8 mouse cellular contexts compared by ENCODE assay signal in the genomic region with DNA sequence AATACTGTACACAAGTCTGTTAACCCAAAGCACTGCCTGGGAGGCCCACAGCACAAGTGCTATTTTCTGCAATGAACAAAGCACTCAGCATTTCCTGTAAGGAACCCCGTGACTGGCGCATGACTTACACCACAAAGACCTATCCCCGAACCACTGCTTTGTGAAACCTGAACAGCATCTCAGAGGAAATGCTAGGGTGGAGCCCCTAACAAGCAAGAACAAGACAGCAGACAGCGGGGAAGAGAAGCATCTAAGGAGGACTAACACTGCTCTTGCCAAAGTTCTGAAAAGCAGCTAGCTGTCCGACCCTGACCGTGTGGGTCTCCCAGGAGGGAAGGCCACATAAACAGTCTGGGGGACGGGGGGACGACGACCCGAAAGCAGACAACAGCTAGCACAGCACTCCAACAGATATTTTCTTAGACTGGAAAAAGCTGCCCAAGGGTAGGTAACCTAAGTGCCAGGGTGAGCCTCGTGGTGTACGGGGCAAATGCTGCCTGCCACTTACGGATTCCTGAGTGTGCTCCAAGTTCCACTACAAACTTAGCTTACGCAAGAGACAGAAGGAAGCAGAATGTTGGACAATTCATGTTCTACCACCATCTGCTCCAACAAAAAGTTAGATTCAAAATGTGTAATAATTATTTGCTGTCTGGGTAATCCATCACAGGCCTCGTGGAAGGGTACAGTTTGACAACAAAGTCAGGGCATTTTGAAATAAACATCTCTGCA. TPM values are rescaled to one million over a fixed set of nuclear protein-coding genes. Genes with fewer than 3 reads are reported as not detected.
DNase-seq lines count a peak whose midpoint lies in the region; ATAC-seq and TF ChIP-seq lines count a peak whose summit lies in the region.

No protein-coding gene starts in this region.

- no peak for TF ChIP-seq POLR2A in testis, adult 2 months (IDR thresholded peaks at IDR 0.05; ENCODE audit: control insufficient read depth, low read depth, low read length)

- WGBS in embryonic facial prominence, embryonic 15.5 days = 34% methylated on average over 15 of the region's 15 CpGs
- WGBS in hindbrain, embryonic 13.5 days = 72% methylated on average over 15 of the region's 15 CpGs
- WGBS in limb, embryonic 15.5 days = 60% methylated on average over 15 of the region's 15 CpGs
- 75% methylated on average over 15 of the region's 15 CpGs for WGBS in neural tube, embryonic 15.5 days

- no peaks in the 10 kb centered on the region for H3K9me3 ChIP-seq in embryonic facial prominence, embryonic 15.5 days (replicated peaks)
- no peaks in the 10 kb centered on the region for H3K9me3 ChIP-seq in hindbrain, embryonic 13.5 days
- H3K9me3 ChIP-seq in limb, embryonic 15.5 days = no peaks in the 10 kb centered on the region
- H3K9me3 ChIP-seq in neural tube, embryonic 15.5 days (replicated peaks) = no peaks in the 10 kb centered on the region

- H3K4me3 ChIP-seq in testis, adult 2 months (ENCODE audit: control insufficient read depth, low read depth, low read length) = no peak overlapping the region
- H3K4me3 ChIP-seq in embryonic facial prominence, embryonic 15.5 days (replicated peaks) = no peak overlapping the region
- no peak overlapping the region for H3K4me3 ChIP-seq in hindbrain, embryonic 13.5 days
- no peak overlapping the region for H3K4me3 ChIP-seq in limb, embryonic 15.5 days
- no peak overlapping the region for H3K4me3 ChIP-seq in neural tube, embryonic 15.5 days (replicated peaks)

- no peaks in the 10 kb centered on the region for H3K36me3 ChIP-seq in testis, adult 2 months (ENCODE audit: control insufficient read depth, insufficient read depth, low read length)
- peaks cover 11% of the 10 kb centered on the region for H3K36me3 ChIP-seq in embryonic facial prominence, embryonic 15.5 days
- H3K36me3 ChIP-seq in hindbrain, embryonic 13.5 days = no peaks in the 10 kb centered on the region
- H3K36me3 ChIP-seq in limb, embryonic 15.5 days = peaks cover 10% of the 10 kb centered on the region; the same call in 1 of the 2 replicates
- H3K36me3 ChIP-seq in neural tube, embryonic 15.5 days = no peaks in the 10 kb centered on the region

- TF ChIP-seq CTCF in testis, adult 2 months (IDR thresholded peaks at IDR 0.05; ENCODE audit: control insufficient read depth, insufficient read depth, insufficient replicate concordance, low read depth, low read length) = no peak

- H3K27ac ChIP-seq in testis, adult 2 months (ENCODE audit: control insufficient read depth, insufficient read depth, low read depth, low read length) = peak overlapping the region; percentile 63; the same call in 1 of the 2 replicates
- peak overlapping the region; percentile 84 for H3K27ac ChIP-seq in embryonic facial prominence, embryonic 15.5 days (replicated peaks)
- peak overlapping the region; percentile 64; the same call in 1 of the 2 replicates for H3K27ac ChIP-seq in hindbrain, embryonic 13.5 days
- H3K27ac ChIP-seq in limb, embryonic 15.5 days = peak overlapping the region; percentile 74
- H3K27ac ChIP-seq in neural tube, embryonic 15.5 days (replicated peaks) = peak overlapping the region; percentile 48; the same call in 1 of the 2 replicates

- no peaks in the 10 kb centered on the region for H3K27me3 ChIP-seq in testis, adult 2 months (ENCODE audit: control insufficient read depth, insufficient read depth, low read length)
- H3K27me3 ChIP-seq in embryonic facial prominence, embryonic 15.5 days = no peaks in the 10 kb centered on the region
- no peaks in the 10 kb centered on the region for H3K27me3 ChIP-seq in hindbrain, embryonic 13.5 days
- H3K27me3 ChIP-seq in limb, embryonic 15.5 days = no peaks in the 10 kb centered on the region
- no peaks in the 10 kb centered on the region for H3K27me3 ChIP-seq in neural tube, embryonic 15.5 days (replicated peaks)

- ATAC-seq in embryonic facial prominence, embryonic 15.5 days (ENCODE audit: insufficient number of reproducible peaks, low FRiP score, low TSS enrichment, low read depth) = peak; percentile 59
- no peak for ATAC-seq in hindbrain, embryonic 13.5 days (ENCODE audit: low FRiP score)
- ATAC-seq in limb, embryonic 15.5 days (ENCODE audit: insufficient number of reproducible peaks, low FRiP score, low TSS enrichment, low read depth) = no peak
- no peak for ATAC-seq in neural tube, embryonic 15.5 days (ENCODE audit: low FRiP score)

- H3K4me1 ChIP-seq in testis, adult 2 months (ENCODE audit: control insufficient read depth, insufficient read depth, low read length) = peaks cover 8% of the 10 kb centered on the region
- peaks cover 20% of the 10 kb centered on the region for H3K4me1 ChIP-seq in embryonic facial prominence, embryonic 15.5 days
- 0 out of 2 replicates have a peak, but pooled peaks cover 4% of the 10 kb centered on the region for H3K4me1 ChIP-seq in hindbrain, embryonic 13.5 days (replicated peaks)
- H3K4me1 ChIP-seq in limb, embryonic 15.5 days = peaks cover 20% of the 10 kb centered on the region
- no peaks in the 10 kb centered on the region for H3K4me1 ChIP-seq in neural tube, embryonic 15.5 days

- H3K4me2 ChIP-seq in embryonic facial prominence, embryonic 15.5 days (replicated peaks) = 0 out of 2 replicates have a peak overlapping the region, but pooled peaks have one; percentile 10
- H3K4me2 ChIP-seq in hindbrain, embryonic 13.5 days = no peak overlapping the region
- no peak overlapping the region for H3K4me2 ChIP-seq in limb, embryonic 15.5 days
- no peak overlapping the region for H3K4me2 ChIP-seq in neural tube, embryonic 15.5 days

- no peak for DNase-seq in testis, postnatal 14 days (ENCODE audit: low spot score)
- no peak for DNase-seq in cerebellum, adult 9-11 months
- DNase-seq in embryo, embryonic 9.5 days (ENCODE audit: extremely low spot score) = no peak

- H3K9ac ChIP-seq in embryonic facial prominence, embryonic 15.5 days = no peak overlapping the region
- no peak overlapping the region for H3K9ac ChIP-seq in hindbrain, embryonic 13.5 days
- no peak overlapping the region for H3K9ac ChIP-seq in limb, embryonic 15.5 days
- H3K9ac ChIP-seq in neural tube, embryonic 15.5 days (replicated peaks) = no peak overlapping the region

RNA-seq across cellular contexts. Expression of a gene that starts 21.3 kb away (rescaled TPM):
- 11.5 and 14.0 TPM in 2 replicates for polyA plus RNA-seq in testis, adult 2 months (2012; rRNA removed)
- 50.7 and 56.1 TPM in 2 replicates for polyA plus RNA-seq in embryonic facial prominence, embryonic 15.5 days (2015; fragmentation: Nextera tagmentation; extraction: Ambion mirVana)
- 12.9 and 13.6 TPM in 2 replicates for polyA plus RNA-seq in hindbrain, embryonic 13.5 days (2015; fragmentation: Nextera tagmentation; extraction: Ambion mirVana)
- polyA plus RNA-seq in limb, embryonic 15.5 days (2015; fragmentation: Nextera tagmentation; extraction: Ambion mirVana) = 40.7 and 45.2 TPM in 2 replicates
- 12.1 and 23.3 TPM in 2 replicates for polyA plus RNA-seq in neural tube, embryonic 15.5 days (2015; fragmentation: Nextera tagmentation; extraction: Ambion mirVana)

RNA-seq across cellular contexts. Expression of a gene that starts 24.1 kb away (rescaled TPM):
- polyA plus RNA-seq in testis, adult 2 months (2012; rRNA removed) = 42.0 and 60.0 TPM in 2 replicates
- polyA plus RNA-seq in embryonic facial prominence, embryonic 15.5 days (2015; fragmentation: Nextera tagmentation; extraction: Ambion mirVana) = 242 and 268 TPM in 2 replicates
- 235 and 246 TPM in 2 replicates for polyA plus RNA-seq in hindbrain, embryonic 13.5 days (2015; fragmentation: Nextera tagmentation; extraction: Ambion mirVana)
- polyA plus RNA-seq in limb, embryonic 15.5 days (2015; fragmentation: Nextera tagmentation; extraction: Ambion mirVana) = 243 and 306 TPM in 2 replicates
- 171 and 210 TPM in 2 replicates for polyA plus RNA-seq in neural tube, embryonic 15.5 days (2015; fragmentation: Nextera tagmentation; extraction: Ambion mirVana)
